Mouse (Mus musculus): ENCODE measurements around the gene Psmb1.
"Not testable (repeated sequence)": the region's sequence is repeated elsewhere in the genome, so short reads cannot be mapped to it uniquely, and the experiment has no call there.

Gene Psmb1

GRCm38 (mm10) chr17:15499656-15500394 is at the start of gene Psmb1, which contains the start of gene Tbp:
TSS of gene Psmb1 (minus strand) at chr17:15499751.
TSS of gene Tbp (plus strand) at chr17:15499888.
- peak; percentile 97 for DNase-seq

GRCm38 (mm10) chr17:15546440-15546839 is 46.9 kb upstream of the Psmb1 start:
- no peak for DNase-seq

- DNase-seq, result not testable (repeated sequence)
Measured at GRCm38 (mm10) chr17:15543868-15544267, 44.3 kb upstream of the Psmb1 start.

- DNase-seq, result no peak
Measured at GRCm38 (mm10) chr17:15540309-15540708, 40.8 kb upstream of the Psmb1 start.

- DNase-seq, result no peak
Measured at GRCm38 (mm10) chr17:15536457-15536904, 36.9 kb upstream of the Psmb1 start.

GRCm38 (mm10) chr17:15535943-15536342 is 36.4 kb upstream of the Psmb1 start:
- DNase-seq, result no peak

GRCm38 (mm10) chr17:15535162-15535800 is 35.7 kb upstream of the Psmb1 start:
- peak; percentile 49 for DNase-seq

- DNase-seq, result peak; percentile 28
Measured at GRCm38 (mm10) chr17:15530141-15530540, 30.6 kb upstream of the Psmb1 start.

- DNase-seq, result no peak
Measured at GRCm38 (mm10) chr17:15528887-15529286, 29.3 kb upstream of the Psmb1 start.

- no peak for DNase-seq
Measured at GRCm38 (mm10) chr17:15527811-15528136, 28.2 kb upstream of the Psmb1 start.

GRCm38 (mm10) chr17:15526986-15527810 is 27.6 kb upstream of the Psmb1 start, which contains the start of gene Pdcd2:
TSS of gene Pdcd2 (minus strand) at chr17:15527301.
- DNase-seq, result peak; percentile 90

- peak; percentile 15 for DNase-seq
Measured at GRCm38 (mm10) chr17:15526304-15526703, 26.8 kb upstream of the Psmb1 start.

- DNase-seq, result no peak
Measured at GRCm38 (mm10) chr17:15518766-15519165, 19.2 kb upstream of the Psmb1 start.

GRCm38 (mm10) chr17:15518186-15518585 is 18.6 kb upstream of the Psmb1 start:
- no peak for DNase-seq

- DNase-seq, result no peak
Measured at GRCm38 (mm10) chr17:15517776-15518175, 18.2 kb upstream of the Psmb1 start.

- no peak for DNase-seq
Measured at GRCm38 (mm10) chr17:15510694-15511093, 11.1 kb upstream of the Psmb1 start.

GRCm38 (mm10) chr17:15498753-15499113 is 818 bp downstream of the Psmb1 start:
- no peak for DNase-seq

- DNase-seq, result peak; percentile 94
Measured at GRCm38 (mm10) chr17:15497882-15498752, 1.4 kb downstream of the Psmb1 start.

- no peak for DNase-seq
Measured at GRCm38 (mm10) chr17:15490542-15490941, 9.0 kb downstream of the Psmb1 start.

GRCm38 (mm10) chr17:15472671-15473070 is 26.9 kb downstream of the Psmb1 start:
- DNase-seq, result no peak

GRCm38 (mm10) chr17:15467669-15468068 is 31.9 kb downstream of the Psmb1 start:
- peak; percentile 31 for DNase-seq

GRCm38 (mm10) chr17:15461921-15462495 is 37.5 kb downstream of the Psmb1 start:
- DNase-seq, result no peak
